ENCODE assay signal across 11 mouse cellular contexts in genomic region chr7:44536590-44536968, GRCm38 (mm10). TPM values are rescaled to one million over a fixed set of nuclear protein-coding genes. Genes with fewer than 3 reads are reported as not detected.
DNase-seq lines count a peak whose midpoint lies in the region; ATAC-seq lines count a peak whose summit lies in the region.
"Had no signal": no experiment of that assay in that cellular context is flagged by ENCODE, and none has a peak within 500 bp of the region (broad histone marks: within the 10 kb centered on the region; RNA-seq: fewer than 3 reads in every experiment).

No protein-coding gene starts in this region.

- no peaks in the 10 kb centered on the region for H3K27me3 ChIP-seq in embryonic facial prominence, embryonic 14.5 days (replicated peaks; ENCODE audit: control insufficient read depth, insufficient read depth, low read length)
- no peaks in the 10 kb centered on the region for H3K27me3 ChIP-seq in embryonic facial prominence, embryonic 10.5 days (replicated peaks; ENCODE audit: low read depth, poor library complexity, severe bottlenecking)

- H3K9ac ChIP-seq in embryonic facial prominence, embryonic 14.5 days (ENCODE audit: low read depth, low read length): 0 out of 2 replicates have a peak overlapping the region, but pooled peaks have one; percentile 6
- H3K9ac ChIP-seq: lung, embryonic 14.5 days had no signal

- H3K4me1 ChIP-seq in embryonic facial prominence, embryonic 14.5 days (ENCODE audit: control insufficient read depth, insufficient read depth, low read length): no peaks in the 10 kb centered on the region
- no peaks in the 10 kb centered on the region; the same call in 1 of the 2 replicates for H3K4me1 ChIP-seq in embryonic facial prominence, embryonic 10.5 days

- no peak overlapping the region for H3K4me3 ChIP-seq in embryonic facial prominence, embryonic 14.5 days (ENCODE audit: low read depth, low read length)
- H3K4me3 ChIP-seq in embryonic facial prominence, embryonic 10.5 days: no peak overlapping the region

- no peak overlapping the region for H3K27ac ChIP-seq in embryonic facial prominence, embryonic 14.5 days (replicated peaks; ENCODE audit: low read depth, low read length)
- H3K27ac ChIP-seq in embryonic facial prominence, embryonic 10.5 days (replicated peaks): no peak overlapping the region

- H3K4me2 ChIP-seq in embryonic facial prominence, embryonic 14.5 days (ENCODE audit: low read depth, low read length): no peak overlapping the region
- H3K4me2 ChIP-seq: lung, embryonic 14.5 days had no signal

- 73% methylated on average over 6 of the region's 6 CpGs for WGBS in embryonic facial prominence, embryonic 14.5 days
- 90% methylated on average over 6 of the region's 6 CpGs for WGBS in embryonic facial prominence, embryonic 10.5 days

- H3K36me3 ChIP-seq in embryonic facial prominence, embryonic 14.5 days (ENCODE audit: control insufficient read depth, insufficient read depth, low read length): peaks cover 87% of the 10 kb centered on the region
- H3K36me3 ChIP-seq in embryonic facial prominence, embryonic 10.5 days (replicated peaks): peaks cover 97% of the 10 kb centered on the region

- ATAC-seq in embryonic facial prominence, embryonic 14.5 days (ENCODE audit: low read depth): no peak

- no peak for DNase-seq in embryonic facial prominence, embryonic 14.5 days (ENCODE audit: low spot score)
- no peak for DNase-seq in embryonic facial prominence, embryonic 10.5 days (ENCODE audit: low spot score)
- DNase-seq in kidney, adult 9 months: peak; percentile 39
- no peak for DNase-seq in kidney, adult 11 months
- peak; percentile 86 to 90 for DNase-seq in cerebellum, postnatal 14 days
- DNase-seq in lung, postnatal 10 days: peak; percentile 68
- DNase-seq in adrenal gland, postnatal 25 days: no peak
- no peak for DNase-seq in spleen, postnatal 10 days (ENCODE audit: low spot score in 2 of 2)
- DNase-seq: gastrocnemius, postnatal 36 days; lung, embryonic 14.5 days had no signal

- H3K9me3 ChIP-seq in embryonic facial prominence, embryonic 14.5 days (ENCODE audit: control insufficient read depth, low read length): no peaks in the 10 kb centered on the region
- H3K9me3 ChIP-seq in embryonic facial prominence, embryonic 10.5 days: no peaks in the 10 kb centered on the region

RNA-seq across cellular contexts. Expression of gene Spib, which starts 4.7 kb away (rescaled TPM):
- 0.26 and 0.35 TPM in 2 replicates for polyA plus RNA-seq in embryonic facial prominence, embryonic 14.5 days (2014; fragmentation: Nextera tagmentation; extraction: Ambion mirVana)
- not detected in 2 replicates for polyA plus RNA-seq in embryonic facial prominence, embryonic 10.5 days (2016; fragmentation: Nextera tagmentation; extraction: Ambion mirVana)
- 0.43 TPM in 1 of 2 replicates, not detected in the other for total RNA-seq in adrenal gland, postnatal 25 days (2021)
- total RNA-seq: gastrocnemius, postnatal 36 days had no signal

RNA-seq across cellular contexts. Expression of gene Pold1, which starts 12.1 kb away (rescaled TPM):
- 57.9 and 64.1 TPM in 2 replicates for polyA plus RNA-seq in embryonic facial prominence, embryonic 14.5 days (2014; fragmentation: Nextera tagmentation; extraction: Ambion mirVana)
- 164 and 171 TPM in 2 replicates for polyA plus RNA-seq in embryonic facial prominence, embryonic 10.5 days (2016; fragmentation: Nextera tagmentation; extraction: Ambion mirVana)
- total RNA-seq in adrenal gland, postnatal 25 days (2021): 14.2 and 22.6 TPM in 2 replicates

RNA-seq across cellular contexts. Expression of gene Mybpc2, which starts 12.1 kb away (rescaled TPM):
- 0.38 and 0.57 TPM in 2 replicates for polyA plus RNA-seq in embryonic facial prominence, embryonic 14.5 days (2014; fragmentation: Nextera tagmentation; extraction: Ambion mirVana)
- polyA plus RNA-seq in embryonic facial prominence, embryonic 10.5 days (2016; fragmentation: Nextera tagmentation; extraction: Ambion mirVana): 0.04 and 0.08 TPM in 2 replicates
- total RNA-seq in adrenal gland, postnatal 25 days (2021): not detected in 2 replicates
- total RNA-seq: layer of hippocampus, postnatal 25 days had no signal

RNA-seq across cellular contexts. Expression of gene Nr1h2, which starts 17.2 kb away (rescaled TPM):
- 60.8 and 64.5 TPM in 2 replicates for polyA plus RNA-seq in embryonic facial prominence, embryonic 14.5 days (2014; fragmentation: Nextera tagmentation; extraction: Ambion mirVana)
- 75.0 and 77.6 TPM in 2 replicates for polyA plus RNA-seq in embryonic facial prominence, embryonic 10.5 days (2016; fragmentation: Nextera tagmentation; extraction: Ambion mirVana)
- 133 and 140 TPM in 2 replicates for total RNA-seq in adrenal gland, postnatal 25 days (2021)

RNA-seq across cellular contexts. Expression of gene Napsa, which starts 35.6 kb away (rescaled TPM):
- 1.7 and 2.8 TPM in 2 replicates for polyA plus RNA-seq in embryonic facial prominence, embryonic 14.5 days (2014; fragmentation: Nextera tagmentation; extraction: Ambion mirVana)
- polyA plus RNA-seq in embryonic facial prominence, embryonic 10.5 days (2016; fragmentation: Nextera tagmentation; extraction: Ambion mirVana): 0.78 and 0.88 TPM in 2 replicates
- total RNA-seq in adrenal gland, postnatal 25 days (2021): 0.88 TPM in 1 of 2 replicates, not detected in the other
- total RNA-seq: layer of hippocampus, postnatal 25 days had no signal

Comparison
In these comparisons a context has a peak if more than half of its experiments do, and no peak if none do; other contexts are left out.
1. DNase-seq: peak in kidney, adult 9 months (single experiment), cerebellum, postnatal 14 days (2 of 2) and lung, postnatal 10 days (single experiment); none in embryonic facial prominence, embryonic 14.5 days (single experiment), embryonic facial prominence, embryonic 10.5 days (single experiment), kidney, adult 11 months (single experiment), adrenal gland, postnatal 25 days (single experiment) and spleen, postnatal 10 days (0 of 2).